Mouse (Mus musculus) left cerebral cortex, adult 11 months (tissue): ENCODE data around the gene Ints1.

Source experiments
- DNase-seq: peaks from one replicate; pipeline ENCODE4 v3.0.0; 2022; ENCODE audit warnings: low spot score

Ints1 gene

GRCm38 (mm10) chr5:139799801-139800590 lies 24.5 kb upstream of the Ints1 start:
- DNase-seq = no peak

- no peak for DNase-seq
Observed at GRCm38 (mm10) chr5:139799041-139799440, 23.6 kb upstream of the Ints1 start.

- DNase-seq = no peak
Observed at GRCm38 (mm10) chr5:139798168-139798900, 22.9 kb upstream of the Ints1 start.

- DNase-seq = peak; percentile 54
Observed at GRCm38 (mm10) chr5:139797473-139798167, 22.1 kb upstream of the Ints1 start.

- no peak for DNase-seq
Observed at GRCm38 (mm10) chr5:139796900-139797299, 21.4 kb upstream of the Ints1 start.

- no peak for DNase-seq
Observed at GRCm38 (mm10) chr5:139796001-139796620, 20.6 kb upstream of the Ints1 start.

GRCm38 (mm10) chr5:139794938-139795337 lies 19.5 kb upstream of the Ints1 start:
- no peak for DNase-seq

- DNase-seq = no peak
Observed at GRCm38 (mm10) chr5:139794137-139794536, 18.7 kb upstream of the Ints1 start.

- no peak for DNase-seq
Observed at GRCm38 (mm10) chr5:139793338-139794089, 18.0 kb upstream of the Ints1 start.

- DNase-seq = no peak
Observed at GRCm38 (mm10) chr5:139792966-139793337, 17.5 kb upstream of the Ints1 start.

GRCm38 (mm10) chr5:139792159-139792775 lies 16.8 kb upstream of the Ints1 start:
- no peak for DNase-seq

- peak; percentile 91 for DNase-seq
Observed at GRCm38 (mm10) chr5:139791227-139792158, 16.0 kb upstream of the Ints1 start, which contains the start of gene Mafk. Gene Mafk, plus strand, starts transcription at chr5:139791513.

GRCm38 (mm10) chr5:139789466-139789865 lies 14.0 kb upstream of the Ints1 start:
- no peak for DNase-seq

- DNase-seq = no peak
Observed at GRCm38 (mm10) chr5:139781406-139781805, 5.9 kb upstream of the Ints1 start.

- DNase-seq = no peak
Observed at GRCm38 (mm10) chr5:139776966-139777365, 1.5 kb upstream of the Ints1 start.

- no peak for DNase-seq
Observed at GRCm38 (mm10) chr5:139768216-139768615, 7.3 kb downstream of the Ints1 start.

- no peak for DNase-seq
Observed at GRCm38 (mm10) chr5:139764296-139764695, 11.2 kb downstream of the Ints1 start.

GRCm38 (mm10) chr5:139758096-139758495 lies 17.4 kb downstream of the Ints1 start:
- no peak for DNase-seq

GRCm38 (mm10) chr5:139756586-139756985 lies 18.9 kb downstream of the Ints1 start:
- no peak for DNase-seq

- no peak for DNase-seq
Observed at GRCm38 (mm10) chr5:139756135-139756534, 19.3 kb downstream of the Ints1 start.
